Mouse (Mus musculus): Measurements from ENCODE around the gene Crtc3.
A peak's percentile ranks its signal among the peaks of the same experiment; 100 is the strongest.

Gene Crtc3

GRCm38 (mm10) chr7:80680218-80680847 lies 8.3 kb downstream of the Crtc3 start:
- DNase-seq, result peak; percentile 88

GRCm38 (mm10) chr7:80672323-80672722 lies 16.4 kb downstream of the Crtc3 start:
- DNase-seq, result no peak

DNA sequence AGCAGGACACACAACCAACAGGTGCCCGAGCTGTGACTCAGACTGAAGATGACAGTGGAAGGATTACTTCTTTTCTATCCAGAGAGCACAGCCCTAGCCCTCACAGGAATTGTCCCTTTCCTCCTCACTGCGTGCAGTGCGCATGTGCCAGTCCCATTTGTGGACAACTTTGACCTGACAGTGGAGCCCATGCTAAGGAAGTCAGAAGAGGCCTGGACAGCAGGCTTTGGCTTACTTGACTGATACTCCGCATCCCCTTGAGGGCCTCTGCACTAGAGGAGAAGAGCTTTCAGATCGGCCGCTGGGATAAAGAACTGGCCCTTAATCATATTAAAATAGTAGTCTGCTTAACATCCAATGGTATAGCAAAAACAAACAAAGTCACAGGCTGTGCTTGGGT lies 17.8 kb downstream of the Crtc3 start:
- peak; percentile 92 for DNase-seq

GRCm38 (mm10) chr7:80667190-80667589 lies 21.5 kb downstream of the Crtc3 start:
- DNase-seq, result no peak

GRCm38 (mm10) chr7:80666198-80666915 lies 22.3 kb downstream of the Crtc3 start:
- DNase-seq, result peak; percentile 96

GRCm38 (mm10) chr7:80661082-80661481 lies 27.6 kb downstream of the Crtc3 start:
- DNase-seq, result no peak

DNA sequence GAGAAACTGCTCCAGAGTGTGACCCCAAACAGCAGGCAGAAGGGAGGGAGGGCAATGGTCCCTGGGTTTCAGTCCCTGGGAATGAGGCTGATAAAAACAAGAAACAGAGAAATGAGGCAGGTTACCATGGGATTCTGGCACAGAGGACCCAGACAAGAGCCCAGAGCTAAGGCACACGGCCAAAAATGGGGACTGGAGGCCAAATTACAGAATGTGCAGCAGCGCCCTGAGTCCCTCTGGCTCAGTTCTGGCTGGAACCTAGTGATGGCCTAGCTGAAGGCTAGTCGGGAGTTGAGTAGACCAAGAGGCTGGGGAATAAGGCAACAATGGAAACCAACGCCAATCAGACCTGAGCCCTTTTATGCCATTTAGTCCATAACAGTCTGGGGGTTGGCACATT lies 28.1 kb downstream of the Crtc3 start:
- peak; percentile 99 for DNase-seq

DNA sequence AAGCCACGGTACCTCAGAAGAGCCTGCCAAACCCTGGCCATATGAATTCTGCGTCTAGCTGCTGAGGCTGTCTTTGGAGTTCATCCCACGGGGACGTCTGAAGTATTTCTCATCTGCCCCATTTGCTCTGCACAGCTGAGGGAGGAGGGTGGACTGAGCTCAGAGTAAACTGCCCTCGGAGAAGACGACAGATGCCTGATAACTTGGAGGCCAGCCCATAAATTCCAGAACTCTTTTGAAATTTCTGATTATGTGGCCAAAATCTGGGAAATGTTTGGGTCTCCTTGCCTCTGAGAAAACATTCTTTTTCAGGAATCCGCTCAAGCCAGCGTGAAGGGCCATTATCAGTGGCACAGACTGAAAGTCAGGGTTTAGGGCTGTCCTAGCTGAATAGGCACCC lies 30.8 kb downstream of the Crtc3 start:
- peak; percentile 98 for DNase-seq

DNA sequence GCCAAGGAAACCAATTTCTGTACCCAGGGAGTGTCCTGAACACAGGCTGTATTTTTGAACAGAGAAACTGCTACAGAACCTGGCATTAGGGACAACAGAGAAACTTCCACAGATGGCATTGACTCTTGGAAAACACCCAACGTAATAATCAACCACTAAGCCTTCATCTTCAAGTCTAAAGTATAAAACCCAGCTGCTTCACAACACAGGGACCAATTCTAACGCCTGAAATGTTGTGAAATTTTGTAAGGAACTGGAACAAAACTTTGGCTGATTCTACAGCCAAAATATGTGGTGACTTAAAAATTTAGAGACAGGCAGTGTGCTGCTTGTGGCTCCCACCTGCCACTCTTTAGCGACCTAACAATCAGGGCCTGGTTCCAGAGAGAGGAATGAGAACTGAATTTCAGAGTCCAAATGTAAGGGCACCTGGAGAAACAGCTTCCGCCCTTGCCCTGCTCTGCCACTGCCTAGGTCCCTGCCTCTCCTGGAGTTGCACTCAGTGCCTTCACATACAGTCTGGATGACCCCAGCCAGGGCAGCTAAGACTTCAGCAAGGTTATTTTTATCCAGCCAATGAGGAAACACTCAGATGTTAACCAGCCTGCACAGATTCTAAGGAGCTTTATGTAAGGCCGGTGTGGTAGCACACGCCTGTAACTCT lies 33.2 kb downstream of the Crtc3 start:
- DNase-seq, result peak; percentile 97

GRCm38 (mm10) chr7:80654926-80655325 lies 33.8 kb downstream of the Crtc3 start:
- no peak for DNase-seq

GRCm38 (mm10) chr7:80654393-80654792 lies 34.3 kb downstream of the Crtc3 start:
- no peak for DNase-seq

DNA sequence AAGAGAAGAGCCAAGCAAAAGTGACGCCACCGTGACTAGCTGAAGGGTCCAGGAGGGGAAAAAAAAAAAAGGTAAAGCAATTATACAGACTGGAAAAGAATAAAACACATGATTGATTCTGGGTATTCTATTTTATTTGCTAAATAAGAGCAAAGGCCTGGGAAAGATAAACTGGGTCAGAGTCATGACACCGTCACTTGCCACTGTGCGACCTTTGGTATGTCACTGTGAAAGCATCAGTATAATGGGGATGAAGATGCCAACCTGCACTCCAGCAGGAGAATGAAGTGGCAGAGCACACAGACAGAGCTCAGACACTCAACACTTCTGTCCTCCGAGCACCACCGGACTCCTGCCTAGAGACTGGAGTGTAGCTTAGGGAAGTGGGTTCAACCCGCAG lies 34.7 kb downstream of the Crtc3 start:
- DNase-seq, result no peak

- DNase-seq, result no peak
Observed at GRCm38 (mm10) chr7:80653077-80653476, 35.6 kb downstream of the Crtc3 start.

GRCm38 (mm10) chr7:80652289-80652688 lies 36.4 kb downstream of the Crtc3 start:
- no peak for DNase-seq

DNA sequence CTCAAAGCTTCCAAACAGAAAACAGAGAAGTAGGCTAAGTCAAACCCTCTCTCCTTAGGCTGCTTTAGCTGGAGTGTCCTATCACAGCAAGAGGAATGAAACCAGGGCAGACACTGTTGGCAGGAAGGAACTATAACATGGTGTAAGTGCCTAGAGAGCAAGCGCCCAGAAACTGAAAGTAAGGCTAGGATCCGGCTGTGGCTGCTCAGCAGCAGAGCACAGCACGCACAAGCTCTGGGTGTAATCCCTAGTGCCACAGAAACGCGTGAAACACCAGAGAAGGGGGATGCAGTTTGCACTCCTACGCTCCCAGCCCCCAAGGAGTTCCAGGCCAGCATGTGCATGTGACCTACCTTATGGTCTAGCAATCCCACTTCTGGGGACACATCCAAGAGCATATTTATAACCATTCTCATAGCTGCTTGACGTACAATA lies 41.2 kb downstream of the Crtc3 start:
- peak; percentile 98 for DNase-seq

GRCm38 (mm10) chr7:80646093-80647025 lies 42.3 kb downstream of the Crtc3 start:
- peak; percentile 94 for DNase-seq

DNA sequence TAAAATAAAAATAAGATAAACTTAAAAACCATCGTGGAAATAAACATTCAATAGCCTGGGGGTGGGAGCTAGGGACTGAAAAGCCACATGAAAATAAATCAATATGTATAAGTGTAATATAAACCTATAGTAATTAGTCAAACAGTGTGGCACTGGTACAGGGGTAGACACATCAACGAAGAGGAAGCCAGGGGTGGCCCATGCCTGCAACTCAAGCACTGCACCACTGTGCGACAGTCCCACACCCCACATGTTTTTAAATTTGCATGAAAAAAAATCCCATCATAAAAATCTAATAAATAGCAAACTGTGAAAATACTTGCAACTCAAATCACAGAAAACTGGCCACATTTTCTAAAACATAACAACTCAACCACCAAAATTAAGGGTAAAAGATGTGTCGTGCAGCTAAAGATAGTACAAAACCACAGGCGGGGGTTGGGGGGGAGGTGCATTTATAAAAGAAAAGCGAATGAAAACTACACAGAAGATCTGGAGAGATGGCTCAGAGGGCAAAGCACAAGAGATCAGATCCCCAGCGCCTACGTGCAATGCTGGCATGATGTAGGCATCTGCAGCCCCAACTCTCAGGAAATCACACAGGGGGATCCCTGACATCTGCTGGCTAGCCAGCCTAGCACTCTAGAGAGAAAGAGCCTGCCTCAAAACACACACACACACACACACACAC lies 45.6 kb downstream of the Crtc3 start:
- DNase-seq, result no peak

DNA sequence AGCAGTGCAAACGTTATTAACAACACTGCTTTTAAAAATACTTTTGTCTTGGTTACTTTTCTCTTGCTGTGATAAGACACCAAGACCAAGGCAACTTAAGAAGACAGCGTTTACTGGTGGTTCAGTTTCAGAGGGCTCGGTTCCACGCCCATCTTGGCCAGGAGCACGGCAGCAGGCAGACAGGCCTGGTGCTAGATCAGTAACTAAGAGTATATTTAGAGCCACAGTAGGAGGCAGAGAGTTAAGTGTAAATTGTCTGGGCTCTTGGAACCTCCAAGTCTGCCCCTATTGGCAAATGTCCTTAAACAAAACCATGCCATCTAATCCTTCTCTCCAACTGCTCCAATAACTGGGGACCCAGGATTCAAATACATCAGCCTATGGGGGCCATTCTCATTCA lies 46.1 kb downstream of the Crtc3 start:
- DNase-seq, result no peak

GRCm38 (mm10) chr7:80641899-80642298 lies 46.8 kb downstream of the Crtc3 start:
- peak; percentile 94 for DNase-seq

GRCm38 (mm10) chr7:80641497-80641896 lies 47.2 kb downstream of the Crtc3 start:
- peak; percentile 95 for DNase-seq

DNA sequence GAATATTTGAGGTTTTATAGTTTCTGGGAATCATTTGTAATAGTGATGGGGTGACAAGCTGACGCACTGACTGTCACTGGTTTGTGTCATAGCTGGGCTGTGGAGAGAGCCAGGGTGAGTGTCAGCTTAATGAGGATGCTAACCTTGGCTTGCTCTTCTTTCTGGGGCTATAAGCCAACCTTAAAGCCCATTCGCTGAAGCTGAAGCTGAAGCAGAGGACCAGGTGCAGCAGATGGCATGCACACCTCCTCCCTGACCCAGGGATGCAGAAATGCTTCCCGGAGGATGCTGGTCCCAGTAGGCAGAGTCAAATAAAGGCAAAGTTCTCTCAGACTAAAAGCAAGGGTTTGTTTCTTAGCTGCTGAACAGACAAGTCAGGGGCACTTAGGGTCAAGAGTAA lies 48.7 kb downstream of the Crtc3 start:
- DNase-seq, result no peak

GRCm38 (mm10) chr7:80638460-80638859 lies 50.2 kb downstream of the Crtc3 start:
- DNase-seq, result no peak

Data from heart, adult 11 months (tissue).